Mouse (Mus musculus): ENCODE results near the gene Nt5dc1.

DNA sequence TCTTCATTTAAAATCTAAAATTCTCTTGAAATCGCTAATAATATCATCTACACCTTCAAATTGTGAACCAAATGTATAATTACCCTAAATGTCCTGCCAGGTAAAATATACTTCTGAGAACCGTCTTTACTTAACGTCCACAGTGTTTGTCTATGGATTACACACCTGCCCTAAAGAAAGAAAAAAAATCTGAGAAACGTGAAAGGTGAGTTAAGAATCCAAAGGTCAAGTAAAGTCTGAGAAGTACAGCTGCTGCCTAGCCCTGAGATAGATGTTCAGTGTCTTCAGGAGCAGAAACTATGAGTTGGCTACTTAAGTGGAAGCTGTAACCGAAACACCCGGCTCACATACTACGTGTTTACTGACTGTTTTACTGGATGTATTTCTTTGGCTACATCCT, 45.0 kb downstream of the Nt5dc1 start:
- TF ChIP-seq CTCF (conservative IDR thresholded peaks at IDR 0.05; ENCODE audit: low read length) (no peak), POU5F1 (IDR thresholded peaks at IDR 0.05; ENCODE audit: borderline replicate concordance, low read length) (no peak), NANOG (IDR thresholded peaks at IDR 0.05; ENCODE audit: borderline replicate concordance, low read length) (no peak)
